Mouse (Mus musculus): ENCODE measurements at regions not wholly inside any gene's neighbourhood (a gene's known extent, or its start where the extent isn't known, plus 50 kb on each side); places are given as distances from the start of the nearest gene placed in this dataset.

DNA sequence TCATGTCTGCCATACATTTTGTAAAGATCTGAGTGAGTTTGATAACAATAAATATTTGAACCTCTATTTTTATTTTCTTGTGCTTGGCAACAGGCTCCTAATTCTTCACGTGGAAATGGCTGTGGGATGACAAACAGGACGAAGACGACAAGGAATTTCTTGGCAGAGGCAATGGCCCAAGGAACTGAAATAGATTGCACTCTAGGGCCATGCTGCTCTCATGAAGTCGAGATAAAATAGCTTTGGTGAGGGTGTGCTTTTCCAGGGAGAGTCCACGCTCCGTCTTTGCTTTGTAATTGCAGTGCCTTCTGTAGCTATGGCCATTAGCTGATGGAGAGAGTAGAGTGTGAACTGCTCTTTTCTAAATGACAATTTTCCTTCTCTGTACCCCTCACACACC lies 50.9 kb upstream of the 1810046K07Rik start:
- DNase-seq (ENCODE audit: low spot score) = no peak

- no peak for DNase-seq (ENCODE audit: low spot score)
These were observed 65.2 kb upstream of the 1810046K07Rik start for GRCm38 (mm10) chr9:51393921-51394320.

DNA sequence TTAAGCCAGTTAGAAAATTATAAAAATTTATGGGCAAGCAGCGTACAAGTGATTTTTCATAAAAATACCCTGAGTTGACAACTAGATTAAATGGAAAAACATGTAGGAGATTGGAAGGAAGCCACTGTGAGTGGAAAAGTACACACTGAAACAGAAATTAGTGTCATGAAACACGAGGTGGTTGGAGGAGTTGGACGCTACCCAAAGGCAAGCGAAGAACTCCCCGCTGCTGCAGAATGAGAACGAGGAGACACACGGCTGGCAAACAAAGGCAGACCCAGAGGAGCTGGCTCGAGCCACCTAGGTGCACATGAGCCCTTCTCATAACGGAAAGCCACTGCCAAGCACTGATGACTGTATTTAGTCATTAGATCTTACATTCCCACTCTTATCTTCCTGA lies 65.7 kb upstream of the 1810046K07Rik start:
- no peak for DNase-seq (ENCODE audit: low spot score)

- DNase-seq (ENCODE audit: low spot score) = no peak
These were observed 68.1 kb upstream of the 1810046K07Rik start for GRCm38 (mm10) chr9:51396801-51397200.

DNA sequence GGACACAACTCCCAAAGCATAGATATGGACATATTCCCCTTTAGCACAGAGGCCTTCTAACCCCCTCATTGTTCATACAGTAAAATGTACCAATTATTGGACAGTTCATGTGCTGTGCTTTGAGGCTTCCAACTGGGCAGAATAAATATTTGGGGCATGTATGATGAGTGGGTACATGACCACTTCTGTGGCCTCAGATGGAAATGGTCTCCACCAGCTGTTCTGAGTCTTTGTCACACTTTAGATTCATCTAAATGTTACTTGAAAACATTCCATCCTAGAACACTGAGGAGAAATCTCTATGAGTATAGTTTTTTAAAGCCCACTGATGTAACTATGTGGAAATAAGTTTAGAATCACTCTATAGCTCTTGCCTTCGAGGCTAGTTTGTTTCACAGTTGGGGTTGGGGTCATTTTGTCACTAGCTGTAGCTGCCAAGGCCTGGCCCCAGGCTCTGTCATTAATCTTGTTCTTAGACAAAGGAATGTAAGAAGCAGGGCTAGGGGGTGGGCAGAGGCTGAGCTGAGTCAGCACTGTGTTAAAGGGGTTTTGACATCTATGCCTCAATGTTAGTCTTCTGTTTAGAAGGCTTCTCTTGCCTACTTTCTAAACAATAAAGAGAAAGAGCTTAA lies 69.0 kb upstream of the 1810046K07Rik start:
- DNase-seq (ENCODE audit: low spot score) = no peak

GRCm38 (mm10) chr9:51398886-51399285 lies 70.2 kb upstream of the 1810046K07Rik start:
- DNase-seq (ENCODE audit: low spot score) = no peak

GRCm38 (mm10) chr9:51399356-51399755 lies 70.6 kb upstream of the 1810046K07Rik start:
- DNase-seq (ENCODE audit: low spot score) = no peak

DNA sequence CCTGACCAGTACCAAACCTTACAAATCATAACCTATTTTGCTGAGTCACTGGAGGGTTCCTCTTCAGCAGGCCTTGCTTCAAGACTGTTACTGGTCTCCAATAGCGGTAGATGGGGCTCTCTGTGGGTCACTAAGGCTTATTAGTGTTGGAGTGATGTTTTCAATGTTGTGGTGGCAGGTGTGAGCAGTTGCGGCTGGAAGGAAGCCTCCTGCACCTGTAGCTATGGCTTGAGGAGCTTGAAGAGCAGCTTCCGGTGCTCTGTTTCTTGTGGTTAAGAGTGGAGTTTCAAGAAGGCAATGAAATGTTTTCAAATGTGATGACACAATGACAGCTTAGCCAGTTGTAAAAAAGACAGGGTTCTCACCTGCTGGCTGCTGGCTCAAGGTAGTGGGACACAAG lies 73.1 kb upstream of the 1810046K07Rik start:
- no peak for DNase-seq (ENCODE audit: low spot score)

- DNase-seq (ENCODE audit: low spot score) = no peak
These were observed 79.3 kb upstream of the 1810046K07Rik start for GRCm38 (mm10) chr9:51407978-51408377.

DNA sequence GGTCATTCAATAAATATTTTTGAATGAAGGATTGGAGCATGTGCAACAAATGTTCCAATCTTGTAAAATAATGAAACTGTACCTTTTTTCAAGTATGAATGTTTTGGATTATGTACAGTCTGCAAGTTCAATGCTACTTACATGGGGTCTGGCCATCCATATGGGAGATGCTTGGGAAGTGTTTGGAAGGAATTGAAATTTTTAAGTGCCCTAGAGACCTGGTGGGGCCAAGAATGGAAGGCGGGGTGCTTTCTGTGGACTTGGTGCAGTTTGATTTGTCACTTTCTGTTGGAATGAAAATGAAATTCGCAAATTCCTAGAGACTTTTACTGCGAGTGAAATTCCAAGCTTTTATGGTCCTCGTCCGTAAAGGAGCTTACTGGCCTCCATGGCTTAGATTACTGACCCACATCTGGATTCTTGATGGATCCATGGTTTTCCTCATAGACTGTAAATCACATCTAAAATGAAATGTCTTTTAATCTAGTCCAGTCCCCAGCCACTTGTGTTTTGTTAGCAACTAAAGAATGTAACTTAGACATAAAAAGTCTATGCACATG lies 90.3 kb upstream of the 1810046K07Rik start:
- no peak for DNase-seq (ENCODE audit: low spot score)

DNA sequence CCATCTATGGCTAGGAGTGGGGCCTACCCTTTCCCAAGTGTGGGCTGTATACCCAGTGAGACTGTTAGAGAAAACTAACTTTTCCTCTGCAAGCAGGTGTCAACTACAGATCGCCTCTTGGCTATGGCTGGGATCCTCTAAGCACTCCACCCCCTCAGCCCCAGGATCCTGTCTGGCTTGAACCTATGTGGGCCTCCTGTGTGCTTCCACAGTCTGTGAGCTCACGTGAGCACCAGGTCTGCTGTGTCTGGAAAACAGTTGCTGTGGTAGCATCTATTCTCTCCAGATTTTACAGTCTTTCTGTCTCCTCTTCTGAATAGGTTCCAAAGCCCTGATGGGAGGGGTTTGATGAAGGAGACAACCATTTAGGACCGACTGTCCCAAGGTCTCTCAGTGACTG lies 93.8 kb upstream of the 1810046K07Rik start:
- no peak for DNase-seq (ENCODE audit: low spot score)

GRCm38 (mm10) chr9:51423341-51423740 lies 94.6 kb upstream of the 1810046K07Rik start:
- no peak for DNase-seq (ENCODE audit: low spot score)

DNA sequence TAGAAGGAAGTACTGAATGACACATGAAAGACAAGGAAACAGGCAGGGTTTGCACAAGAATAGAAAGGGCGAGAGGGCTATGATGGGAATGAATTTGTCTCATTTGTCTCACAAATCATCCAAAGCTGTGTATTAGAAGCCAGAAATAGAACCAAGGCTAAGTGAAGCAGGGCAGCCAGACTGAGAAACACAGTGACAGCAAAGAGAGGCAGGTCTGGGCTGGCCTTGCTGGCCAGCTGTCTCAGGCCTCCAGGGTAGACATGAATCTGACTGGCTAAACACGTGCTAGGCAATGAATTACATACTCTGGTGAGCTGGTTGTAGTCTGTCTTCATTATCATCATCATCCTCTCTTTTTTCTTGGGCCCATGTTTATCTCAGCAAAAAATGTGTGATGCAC lies 101.7 kb upstream of the 1810046K07Rik start:
- no peak for DNase-seq (ENCODE audit: low spot score)

GRCm38 (mm10) chr9:51437130-51437529 lies 108.4 kb upstream of the 1810046K07Rik start:
- DNase-seq (ENCODE audit: low spot score) = no peak

- DNase-seq (ENCODE audit: low spot score) = peak; percentile 46
These were observed 113.2 kb upstream of the 1810046K07Rik start for GRCm38 (mm10) chr9:51441773-51442381.

GRCm38 (mm10) chr9:51455690-51456089 lies 127.0 kb upstream of the 1810046K07Rik start:
- DNase-seq (ENCODE audit: low spot score) = no peak

DNA sequence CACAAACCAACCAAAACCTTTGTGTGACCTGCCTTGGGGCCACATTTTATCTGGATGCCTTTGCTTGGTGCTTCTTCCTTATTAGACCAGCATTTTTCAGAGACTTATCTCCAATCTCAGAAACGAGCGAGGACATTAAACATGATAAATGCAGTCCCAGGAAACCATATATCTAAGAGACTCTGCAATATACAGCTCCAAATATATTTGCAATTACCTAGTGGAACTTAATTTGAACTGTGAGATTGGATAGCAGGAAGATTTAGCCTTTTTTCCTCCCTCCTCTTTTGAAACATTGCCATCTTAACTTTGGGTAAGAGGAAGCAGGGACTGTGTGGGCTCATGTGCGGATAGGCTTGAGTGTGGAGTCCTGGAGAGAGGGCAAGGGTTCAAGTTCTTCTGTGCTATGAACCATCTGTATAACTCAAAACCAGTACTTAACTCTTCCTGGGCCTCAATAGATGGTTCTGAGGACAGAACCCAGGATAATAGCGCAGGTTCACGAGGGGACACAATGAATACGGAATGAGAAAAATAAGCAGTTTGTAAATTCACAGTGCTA lies 133.8 kb upstream of the 1810046K07Rik start:
- DNase-seq (ENCODE audit: low spot score) = no peak

DNA sequence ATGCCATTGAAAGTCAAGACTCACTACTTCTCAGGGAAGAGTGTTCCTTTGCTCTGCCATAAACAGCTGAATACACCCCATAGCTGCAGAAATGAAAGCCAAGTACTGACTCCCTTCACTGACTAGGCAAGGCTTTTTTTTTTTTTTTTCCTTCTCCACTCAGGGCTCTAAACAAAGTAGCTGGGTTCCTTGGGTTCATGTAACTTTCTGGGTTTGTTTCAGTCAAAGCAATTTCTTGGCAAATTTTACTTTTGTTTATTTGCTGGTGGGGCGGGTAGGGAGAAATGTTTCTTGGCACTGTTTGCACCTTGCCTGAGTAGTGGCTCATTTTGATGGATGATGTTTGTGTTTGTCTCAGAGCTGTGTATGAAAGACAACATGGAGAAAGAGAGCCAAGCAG lies 141.3 kb upstream of the 1810046K07Rik start:
- DNase-seq (ENCODE audit: low spot score) = no peak

DNA sequence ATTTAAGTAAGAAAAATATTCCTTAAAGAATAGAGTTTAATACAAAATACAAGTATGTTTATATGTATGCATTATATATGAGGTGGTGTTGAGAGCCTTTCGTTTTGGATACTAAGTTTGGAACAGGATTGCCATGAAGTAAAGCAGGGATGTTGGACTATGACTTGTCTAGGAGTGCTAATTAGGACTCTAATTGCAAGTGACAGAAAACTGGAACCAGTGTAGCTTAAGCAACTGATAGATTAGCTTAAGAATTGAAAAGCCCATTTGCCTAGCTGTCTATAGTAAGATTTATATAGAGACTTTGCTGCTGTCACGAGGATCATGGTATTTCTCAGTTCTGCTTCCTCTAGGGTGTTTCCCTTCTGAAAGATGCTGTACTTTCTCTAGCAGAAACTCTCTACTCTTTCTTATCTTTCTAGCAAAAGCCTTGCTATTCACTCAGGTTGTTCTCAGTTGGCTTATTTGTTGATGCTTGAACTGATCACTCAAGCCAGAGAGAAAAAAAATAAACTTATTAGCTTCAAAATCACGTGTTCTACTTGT lies 147.9 kb upstream of the 1810046K07Rik start:
- peak; percentile 69 for DNase-seq (ENCODE audit: low spot score)

- DNase-seq (ENCODE audit: low spot score) = no peak
These were observed 159.1 kb upstream of the 1810046K07Rik start for GRCm38 (mm10) chr9:51487840-51488239.

GRCm38 (mm10) chr9:51507265-51507913 lies 178.7 kb upstream of the 1810046K07Rik start:
- no peak for DNase-seq (ENCODE audit: low spot score)

DNA sequence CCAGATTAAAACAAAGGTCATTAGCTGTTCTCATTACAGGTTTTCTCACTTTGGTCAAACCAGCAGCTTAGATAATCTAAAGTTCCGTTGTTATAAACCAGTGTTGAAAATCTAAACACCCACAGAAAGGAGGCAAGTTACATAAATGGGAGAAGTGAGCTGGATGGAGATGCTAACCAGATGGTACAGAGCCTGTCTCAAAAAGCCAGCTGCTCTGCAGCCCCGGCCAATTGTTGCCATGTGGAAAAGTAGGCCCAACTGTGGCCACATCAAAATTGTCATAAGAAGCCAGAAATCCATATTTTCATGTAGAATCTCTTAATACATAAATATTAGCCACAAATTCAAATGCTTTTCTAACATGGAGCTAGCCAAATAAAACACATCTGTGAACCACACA lies 188.9 kb upstream of the 1810046K07Rik start:
- no peak for DNase-seq (ENCODE audit: low spot score)

GRCm38 (mm10) chr9:51518376-51518775 lies 189.7 kb upstream of the 1810046K07Rik start:
- DNase-seq (ENCODE audit: low spot score) = no peak
